Mouse (Mus musculus) forebrain, embryonic 15.5 days (tissue): Measurements from ENCODE around the gene Usp6nl. TPM values are rescaled to one million over a fixed set of nuclear protein-coding genes. Genes with fewer than 3 reads are reported as not detected.

Source experiments
- ATAC-seq: fragments of 200-750 bp; cut with Nextera tagmentation; replicated peaks from 2 replicates; pipeline ENCODE4 v1.8.0; 2017; ENCODE audit warnings: mild to moderate bottlenecking, moderate TSS enrichment, moderate library complexity
- H3K27ac ChIP-seq: fragments of 300-500 bp; sonication (generic); replicated peaks from 2 replicates; pipeline ENCODE4 v1.5.1; 2015; ENCODE audit warnings: mild to moderate bottlenecking, inconsistent platforms
- H3K27me3 ChIP-seq: fragments of 300-500 bp; sonication (generic); 2 replicates; pipeline ENCODE4 v1.6.1; 2015; ENCODE audit warnings: inconsistent platforms
- H3K36me3 ChIP-seq: fragments of 300-500 bp; sonication (generic); 2 replicates; pipeline ENCODE4 v1.6.1; 2015; ENCODE audit warnings: mild to moderate bottlenecking, inconsistent platforms
- H3K4me1 ChIP-seq: fragments of 300-500 bp; sonication (generic); 2 replicates; pipeline ENCODE4 v1.6.1; 2015; ENCODE audit warnings: inconsistent platforms
- H3K4me2 ChIP-seq: fragments of 300-500 bp; sonication (generic); replicated peaks from 2 replicates; pipeline ENCODE4 v1.6.1; 2015; ENCODE audit warnings: mild to moderate bottlenecking, inconsistent platforms
- H3K4me3 ChIP-seq: fragments of 300-500 bp; sonication (generic); 2 replicates; pipeline ENCODE4 v1.5.1; 2015; ENCODE audit warnings: mild to moderate bottlenecking, inconsistent platforms
- H3K9ac ChIP-seq: fragments of 300-500 bp; sonication (generic); replicated peaks from 2 replicates; pipeline ENCODE4 v1.6.1; 2015; ENCODE audit warnings: mild to moderate bottlenecking, inconsistent platforms
- H3K9me3 ChIP-seq: fragments of 300-500 bp; sonication (generic); 2 replicates; pipeline ENCODE4 v1.6.1; 2016; ENCODE audit warnings: inconsistent platforms
- WGBS: fragments of 180-500 bp; shearing (Covaris S2); methylation state at CpG from one replicate; pipeline ENCODE4 v1.1.7; 2015; ENCODE audit warnings: mixed read lengths; 5-methylcytosine and 5-hydroxymethylcytosine counted together
- polyA plus RNA-seq: library from polyadenylated mRNA; unstranded; fragments of >200 nt; fragmentation: Nextera tagmentation; extraction: Ambion mirVana; gene quantifications from 2 replicates; pipeline ENCODE4 v1.2.1, GENCODE M21; 2015

Usp6nl gene
- polyA plus RNA-seq, 1 experiment from 2014 or later = 7.6 TPM

- H3K4me1 ChIP-seq = peaks cover 7% of the 10 kb centered on the region
- H3K9me3 ChIP-seq = no peaks in the 10 kb centered on the region
- no peak overlapping the region for H3K9ac ChIP-seq
- no peak overlapping the region for H3K27ac ChIP-seq
- no peaks in the 10 kb centered on the region for H3K36me3 ChIP-seq
- no peak overlapping the region for H3K4me2 ChIP-seq
- peak; percentile 92 for ATAC-seq
- WGBS = 32% methylated on average over 10 of the region's 10 CpGs
- no peak overlapping the region for H3K4me3 ChIP-seq
- H3K27me3 ChIP-seq = no peaks in the 10 kb centered on the region
Measured at GRCm38 (mm10) chr2:6405059-6406033, 82.9 kb downstream of the Usp6nl start.

- no peaks in the 10 kb centered on the region for H3K9me3 ChIP-seq
- H3K4me2 ChIP-seq = no peak overlapping the region
- H3K36me3 ChIP-seq = peaks cover 3% of the 10 kb centered on the region; the same call in 1 of the 2 replicates
- no peaks in the 10 kb centered on the region for H3K27me3 ChIP-seq
- no peak for ATAC-seq
- H3K4me3 ChIP-seq = no peak overlapping the region
- peaks cover 7% of the 10 kb centered on the region for H3K4me1 ChIP-seq
- WGBS = 87% methylated on average over 1 of the region's 1 CpGs
- no peak overlapping the region for H3K27ac ChIP-seq
- no peak overlapping the region for H3K9ac ChIP-seq
Measured at GRCm38 (mm10) chr2:6407711-6408110, 85.2 kb downstream of the Usp6nl start.

- 74% methylated on average over 1 of the region's 1 CpGs for WGBS
- Histone ChIP-seq H3K9ac (no peak overlapping the region), H3K27me3 (no peaks in the 10 kb centered on the region), H3K4me3 (no peak overlapping the region), H3K4me2 (no peak overlapping the region), H3K27ac (no peak overlapping the region), H3K36me3 (peaks cover 3% of the 10 kb centered on the region; the same call in 1 of the 2 replicates), H3K9me3 (no peaks in the 10 kb centered on the region), H3K4me1 (no peaks in the 10 kb centered on the region)
- no peak for ATAC-seq
Measured at GRCm38 (mm10) chr2:6412645-6413044, 90.2 kb downstream of the Usp6nl start.

- 97% methylated on average over 2 of the region's 2 CpGs for WGBS
- no peak for ATAC-seq
- Histone ChIP-seq H3K9me3 (no peaks in the 10 kb centered on the region), H3K4me3 (no peak overlapping the region), H3K4me2 (no peak overlapping the region), H3K9ac (no peak overlapping the region), H3K4me1 (no peaks in the 10 kb centered on the region), H3K27me3 (no peaks in the 10 kb centered on the region), H3K36me3 (peaks cover 3% of the 10 kb centered on the region; the same call in 1 of the 2 replicates), H3K27ac (no peak overlapping the region)
Measured at GRCm38 (mm10) chr2:6413723-6414122, 91.3 kb downstream of the Usp6nl start.

GRCm38 (mm10) chr2:6414400-6414799 is 91.9 kb downstream of the Usp6nl start:
- no peaks in the 10 kb centered on the region for H3K9me3 ChIP-seq
- H3K9ac ChIP-seq = no peak overlapping the region
- WGBS = 85% methylated on average over 5 of the region's 5 CpGs
- H3K27me3 ChIP-seq = no peaks in the 10 kb centered on the region
- peaks cover 3% of the 10 kb centered on the region; the same call in 1 of the 2 replicates for H3K36me3 ChIP-seq
- H3K4me1 ChIP-seq = no peaks in the 10 kb centered on the region
- H3K4me2 ChIP-seq = no peak overlapping the region
- no peak for ATAC-seq
- H3K4me3 ChIP-seq = no peak overlapping the region
- no peak overlapping the region for H3K27ac ChIP-seq

GRCm38 (mm10) chr2:6417158-6417557 is 94.7 kb downstream of the Usp6nl start:
- H3K27ac ChIP-seq = no peak overlapping the region
- no peak overlapping the region for H3K9ac ChIP-seq
- no peak for ATAC-seq
- H3K4me2 ChIP-seq = no peak overlapping the region
- no peaks in the 10 kb centered on the region for H3K4me1 ChIP-seq
- no peaks in the 10 kb centered on the region; the same call in 1 of the 2 replicates for H3K36me3 ChIP-seq
- no peaks in the 10 kb centered on the region for H3K27me3 ChIP-seq
- WGBS = 77% methylated on average over 11 of the region's 11 CpGs
- no peak overlapping the region for H3K4me3 ChIP-seq
- H3K9me3 ChIP-seq = no peaks in the 10 kb centered on the region

GRCm38 (mm10) chr2:6423661-6424550 is 101.4 kb downstream of the Usp6nl start:
- Histone ChIP-seq H3K36me3 (peaks cover 20% of the 10 kb centered on the region), H3K4me1 (no peaks in the 10 kb centered on the region)

GRCm38 (mm10) chr2:6424851-6425250 is 102.4 kb downstream of the Usp6nl start:
- H3K4me2 ChIP-seq = no peak overlapping the region
- H3K27ac ChIP-seq = no peak overlapping the region
- H3K9me3 ChIP-seq = no peaks in the 10 kb centered on the region
- WGBS = 93% methylated on average over 5 of the region's 5 CpGs
- H3K4me1 ChIP-seq = no peaks in the 10 kb centered on the region
- H3K9ac ChIP-seq = no peak overlapping the region
- no peak for ATAC-seq
- no peaks in the 10 kb centered on the region for H3K27me3 ChIP-seq
- peaks cover 20% of the 10 kb centered on the region for H3K36me3 ChIP-seq
- H3K4me3 ChIP-seq = no peak overlapping the region

More at GRCm38 (mm10) chr2:6423661-6424550, 101.4 kb downstream of the Usp6nl start:
- no peaks in the 10 kb centered on the region for H3K9me3 ChIP-seq
- no peak overlapping the region for H3K4me2 ChIP-seq
- H3K9ac ChIP-seq = no peak overlapping the region
- H3K27ac ChIP-seq = no peak overlapping the region
- no peak for ATAC-seq
- H3K4me3 ChIP-seq = no peak overlapping the region
- WGBS = 90% methylated on average over 24 of the region's 24 CpGs
- no peaks in the 10 kb centered on the region for H3K27me3 ChIP-seq

- no peak overlapping the region for H3K9ac ChIP-seq
- ATAC-seq = peak; percentile 84
- H3K4me1 ChIP-seq = no peaks in the 10 kb centered on the region
- H3K4me2 ChIP-seq = no peak overlapping the region
- no peak overlapping the region for H3K4me3 ChIP-seq
- no peaks in the 10 kb centered on the region for H3K9me3 ChIP-seq
- H3K27me3 ChIP-seq = no peaks in the 10 kb centered on the region
- 82% methylated on average over 16 of the region's 16 CpGs for WGBS
- H3K27ac ChIP-seq = no peak overlapping the region
- H3K36me3 ChIP-seq = peaks cover 18% of the 10 kb centered on the region; the same call in 1 of the 2 replicates
Measured at GRCm38 (mm10) chr2:6436085-6436950, 113.9 kb downstream of the Usp6nl start.

- no peaks in the 10 kb centered on the region for H3K4me1 ChIP-seq
- ATAC-seq = no peak
- WGBS = 93% methylated on average over 9 of the region's 9 CpGs
- no peaks in the 10 kb centered on the region for H3K9me3 ChIP-seq
- no peak overlapping the region for H3K9ac ChIP-seq
- H3K27me3 ChIP-seq = no peaks in the 10 kb centered on the region
- no peak overlapping the region for H3K4me3 ChIP-seq
- no peak overlapping the region for H3K27ac ChIP-seq
- H3K4me2 ChIP-seq = no peak overlapping the region
- peaks cover 25% of the 10 kb centered on the region for H3K36me3 ChIP-seq
Measured at GRCm38 (mm10) chr2:6441688-6442087, 119.2 kb downstream of the Usp6nl start.

GRCm38 (mm10) chr2:6442302-6442701 is 119.8 kb downstream of the Usp6nl start:
- no peaks in the 10 kb centered on the region for H3K9me3 ChIP-seq
- no peak overlapping the region for H3K4me3 ChIP-seq
- no peak overlapping the region for H3K27ac ChIP-seq
- no peak for ATAC-seq
- H3K9ac ChIP-seq = no peak overlapping the region
- H3K27me3 ChIP-seq = no peaks in the 10 kb centered on the region
- no peaks in the 10 kb centered on the region for H3K4me1 ChIP-seq
- H3K36me3 ChIP-seq = peaks cover 25% of the 10 kb centered on the region
- 87% methylated on average over 10 of the region's 10 CpGs for WGBS
- no peak overlapping the region for H3K4me2 ChIP-seq
